8 mouse cellular contexts compared by ENCODE assay signal in genomic region chr14:25466361-25466760, GRCm38 (mm10). TPM values are rescaled to one million over a fixed set of nuclear protein-coding genes. Genes with fewer than 3 reads are reported as not detected.
A peak's percentile ranks its signal among the peaks of the same experiment; 100 is the strongest.
DNase-seq lines count a peak whose midpoint lies in the region; ATAC-seq and TF ChIP-seq lines count a peak whose summit lies in the region.

No protein-coding gene starts in this region.

- H3K9ac ChIP-seq in heart, postnatal 0 days (replicated peaks; ENCODE audit: low read depth, low read length): no peak overlapping the region
- no peak overlapping the region for H3K9ac ChIP-seq in intestine, embryonic 15.5 days

- WGBS in heart, postnatal 0 days: 40% methylated on average over 4 of the region's 4 CpGs
- 33% methylated on average over 4 of the region's 4 CpGs for WGBS in intestine, embryonic 15.5 days

- H3K27me3 ChIP-seq in heart, postnatal 0 days (ENCODE audit: control insufficient read depth, insufficient read depth, low read length): no peaks in the 10 kb centered on the region
- H3K27me3 ChIP-seq in intestine, embryonic 15.5 days (replicated peaks): no peaks in the 10 kb centered on the region

- no peak overlapping the region for H3K4me2 ChIP-seq in heart, postnatal 0 days (ENCODE audit: low read depth, low read length)
- H3K4me2 ChIP-seq in intestine, embryonic 15.5 days (replicated peaks): peak overlapping the region; percentile 33

- ATAC-seq in heart, postnatal 0 days (ENCODE audit: insufficient read depth, low read depth): no peak
- ATAC-seq in intestine, embryonic 15.5 days: peak; percentile 86
- no peak for ATAC-seq in megakaryocyte-erythroid progenitor cell, adult 5-6 weeks (replicated peaks; ENCODE audit: low FRiP score, low TSS enrichment, poor library complexity, severe bottlenecking)

- peaks cover 70% of the 10 kb centered on the region for H3K4me1 ChIP-seq in heart, postnatal 0 days (ENCODE audit: control insufficient read depth, insufficient read depth)
- peaks cover 85% of the 10 kb centered on the region for H3K4me1 ChIP-seq in bone marrow macrophage, adult 2 months (ENCODE audit: control insufficient read depth, insufficient read depth, low read length)
- H3K4me1 ChIP-seq in intestine, embryonic 15.5 days (replicated peaks): peaks cover 95% of the 10 kb centered on the region

- no peak for TF ChIP-seq POLR2A in bone marrow macrophage, adult 2 months (IDR thresholded peaks at IDR 0.05; ENCODE audit: borderline replicate concordance, low read depth, low read length)

- TF ChIP-seq CTCF in heart, postnatal 0 days (IDR thresholded peaks at IDR 0.05; ENCODE audit: low read depth): no peak
- no peak for TF ChIP-seq CTCF in bone marrow macrophage, adult 2 months (IDR thresholded peaks at IDR 0.05; ENCODE audit: low read depth, low read length)

- no peak for TF ChIP-seq EP300 in heart, postnatal 0 days (IDR thresholded peaks at IDR 0.05; ENCODE audit: low read depth)

- no peaks in the 10 kb centered on the region for H3K9me3 ChIP-seq in heart, postnatal 0 days (replicated peaks; ENCODE audit: control insufficient read depth, low read length)
- H3K9me3 ChIP-seq in intestine, embryonic 15.5 days: no peaks in the 10 kb centered on the region

- H3K27ac ChIP-seq in heart, postnatal 0 days (ENCODE audit: low read depth): peak overlapping the region; percentile 90; the same call in 1 of the 2 replicates
- peak overlapping the region; percentile 50 for H3K27ac ChIP-seq in bone marrow macrophage, adult 2 months (ENCODE audit: insufficient read depth, low read depth, low read length)
- H3K27ac ChIP-seq in intestine, embryonic 15.5 days: peak overlapping the region; percentile 81

- H3K36me3 ChIP-seq in heart, postnatal 0 days (replicated peaks; ENCODE audit: control insufficient read depth, insufficient read depth, low read length): no peaks in the 10 kb centered on the region
- H3K36me3 ChIP-seq in intestine, embryonic 15.5 days: no peaks in the 10 kb centered on the region

- DNase-seq in heart, postnatal 0 days (ENCODE audit: low spot score): no peak
- no peak for DNase-seq in heart, adult 8-10 months (ENCODE audit: low spot score)
- DNase-seq in lung, postnatal 36 days: peak; percentile 57
- DNase-seq in embryo, embryonic 10 days (ENCODE audit: low spot score): no peak
- no peak for DNase-seq in c-Kit-positive CD71-positive TER-119-positive erythroid progenitor cells, embryonic 14.5 days (ENCODE audit: low spot score)

- no peak overlapping the region for H3K4me3 ChIP-seq in heart, postnatal 0 days (ENCODE audit: low read depth, low read length)
- 0 out of 2 replicates have a peak overlapping the region, but pooled peaks have one; percentile 5 for H3K4me3 ChIP-seq in bone marrow macrophage, adult 2 months (ENCODE audit: insufficient read depth, low read length)
- H3K4me3 ChIP-seq in intestine, embryonic 15.5 days (replicated peaks): no peak overlapping the region

RNA-seq across cellular contexts. Expression of gene Zmiz1, which starts 7.4 kb away (rescaled TPM):
- 41.0 and 47.8 TPM in 2 replicates for total RNA-seq in heart, postnatal 0 days (2014; rRNA removed; ENCODE audit: low replicate concordance)
- 12.4 and 13.8 TPM in 2 replicates for polyA plus RNA-seq in heart, postnatal 0 days (2015; fragmentation: Nextera tagmentation; extraction: Ambion mirVana)
- 10 to 100 TPM; 34.7 to 44.1 (median 40.4) TPM for total RNA-seq in heart, adult 8-10 months (2022)
- polyA plus RNA-seq in bone marrow macrophage, adult 2 months (2012; ENCODE audit: insufficient read depth, insufficient read length, missing spikeins): 78.1 and 99.2 TPM in 2 replicates
- polyA plus RNA-seq in intestine, embryonic 15.5 days (2015; fragmentation: Nextera tagmentation; extraction: Ambion mirVana): 26.3 and 28.0 TPM in 2 replicates
- 51.3 and 56.9 TPM in 2 replicates for total RNA-seq in megakaryocyte-erythroid progenitor cell, adult 5-6 weeks (2014; fragmentation: Nextera tagmentation)
- total RNA-seq in megakaryocyte-erythroid progenitor cell, adult 5-6 weeks (2017): 6.7 and 12.6 TPM in 2 replicates
